ENCODE assay signal across 10 mouse cellular contexts in genomic region chr14:45796665-45797319, GRCm38 (mm10).
DNase-seq lines count a peak whose midpoint lies in the region; ATAC-seq and TF ChIP-seq lines count a peak whose summit lies in the region.
"Had no signal": no experiment of that assay in that cellular context is flagged by ENCODE, and none has a peak within 500 bp of the region (broad histone marks: within the 10 kb centered on the region; RNA-seq: fewer than 3 reads in every experiment).

No protein-coding gene starts in this region.

- H3K27ac ChIP-seq in limb, embryonic 14.5 days (replicated peaks; ENCODE audit: low read depth, low read length): no peak overlapping the region
- H3K27ac ChIP-seq in limb, embryonic 10.5 days: no peak overlapping the region
- H3K27ac ChIP-seq: hindbrain, embryonic 14.5 days; macrophage had no signal

- H3K9ac ChIP-seq in limb, embryonic 14.5 days (ENCODE audit: low read depth, low read length, severe bottlenecking): no peak overlapping the region
- H3K9ac ChIP-seq: hindbrain, embryonic 14.5 days had no signal

- WGBS in limb, embryonic 14.5 days: 77% methylated on average over 10 of the region's 10 CpGs
- 87% methylated on average over 10 of the region's 10 CpGs for WGBS in limb, embryonic 10.5 days

- TF ChIP-seq POLR2A in limb, embryonic 14.5 days (IDR thresholded peaks at IDR 0.05; ENCODE audit: borderline replicate concordance, extremely low read depth, insufficient read depth, insufficient read length): no peak

- no peaks in the 10 kb centered on the region for H3K36me3 ChIP-seq in limb, embryonic 14.5 days (ENCODE audit: control insufficient read depth, insufficient read depth, low read length)
- H3K36me3 ChIP-seq in limb, embryonic 10.5 days: no peaks in the 10 kb centered on the region

- ATAC-seq in limb, embryonic 14.5 days (ENCODE audit: low FRiP score, low read depth): no peak
- ATAC-seq in inflammation-experienced regulatory T-cells, adult 6 months: no peak

- H3K9me3 ChIP-seq in limb, embryonic 14.5 days (ENCODE audit: control insufficient read depth, low read length): no peaks in the 10 kb centered on the region
- H3K9me3 ChIP-seq in limb, embryonic 10.5 days (replicated peaks): no peaks in the 10 kb centered on the region

- peak; percentile 28 for DNase-seq in limb, embryonic 14.5 days (ENCODE audit: low spot score)
- DNase-seq in limb, embryonic 10.5 days (ENCODE audit: low spot score): no peak
- DNase-seq in adrenal gland, postnatal 36 days: peak; percentile 45 to 61
- peak; percentile 20 for DNase-seq in heart, postnatal 25 days (ENCODE audit: low spot score)
- DNase-seq in lung, postnatal 4 days: peak; percentile 15 to 34
- no peak for DNase-seq in thymus, postnatal 0 days (ENCODE audit: low spot score)
- DNase-seq: thymus, postnatal 36 days had no signal

- H3K4me1 ChIP-seq in limb, embryonic 14.5 days (ENCODE audit: control insufficient read depth, insufficient read depth, low read length): no peaks in the 10 kb centered on the region
- H3K4me1 ChIP-seq in limb, embryonic 10.5 days: no peaks in the 10 kb centered on the region

- intact Hi-C loops in heart, postnatal 25 days (cut with DNase I): no loop called here

- no peak overlapping the region for H3K4me2 ChIP-seq in limb, embryonic 14.5 days (replicated peaks; ENCODE audit: low read depth, low read length, severe bottlenecking)
- H3K4me2 ChIP-seq: hindbrain, embryonic 14.5 days had no signal

- H3K4me3 ChIP-seq in limb, embryonic 14.5 days (replicated peaks; ENCODE audit: low read length): no peak overlapping the region
- H3K4me3 ChIP-seq in limb, embryonic 10.5 days: no peak overlapping the region

- no peaks in the 10 kb centered on the region for H3K27me3 ChIP-seq in limb, embryonic 14.5 days (ENCODE audit: control insufficient read depth, insufficient read depth, low read length)
- no peaks in the 10 kb centered on the region for H3K27me3 ChIP-seq in limb, embryonic 10.5 days (ENCODE audit: low read depth, poor library complexity, severe bottlenecking)

Comparison
In these comparisons a context has a peak if more than half of its experiments do, and no peak if none do; other contexts are left out.
1. DNase-seq: peak in limb, embryonic 14.5 days (single experiment), adrenal gland, postnatal 36 days (2 of 2), heart, postnatal 25 days (single experiment) and lung, postnatal 4 days (2 of 2); none in limb, embryonic 10.5 days (single experiment) and thymus, postnatal 0 days (single experiment).